Mouse (Mus musculus): Measurements from ENCODE around the gene Srsf5. TPM values are rescaled to one million over a fixed set of nuclear protein-coding genes. Genes with fewer than 3 reads are reported as not detected.

Gene Srsf5
- total and polyA plus RNA-seq, 2 experiments from 2014 or later: 252 to 475 TPM

DNA sequence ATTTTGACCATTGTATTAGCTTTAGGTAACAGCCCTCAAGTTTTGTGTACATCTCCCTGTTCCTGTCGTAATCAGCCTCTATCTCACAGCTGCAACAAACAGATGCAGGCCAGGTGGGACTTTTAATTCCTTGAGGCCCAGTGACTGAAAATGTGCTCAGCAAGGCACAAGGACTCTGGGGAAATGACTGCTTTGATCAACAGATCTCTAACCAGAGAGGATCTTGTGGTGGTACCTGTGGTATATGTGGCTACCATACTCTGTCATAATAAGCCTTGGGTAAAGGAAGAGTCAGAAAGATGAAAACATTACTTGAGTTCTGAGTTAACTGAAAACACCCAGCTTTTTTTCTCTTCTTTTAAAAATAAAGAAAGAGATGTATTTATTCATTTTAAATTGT, 48.5 kb downstream of the Srsf5 start:
- DNase-seq (ENCODE audit: low spot score) (no peak), ATAC-seq (ENCODE audit: low FRiP score) (no peak)
- H3K4me3 ChIP-seq (ENCODE audit: low read depth, low read length): no peak overlapping the region
- no peaks in the 10 kb centered on the region for H3K9me3 ChIP-seq (ENCODE audit: low read length)
- H3K9ac ChIP-seq (replicated peaks; ENCODE audit: low read length, poor library complexity, severe bottlenecking): no peak overlapping the region
- H3K4me2 ChIP-seq (ENCODE audit: low read depth, low read length, poor library complexity, severe bottlenecking): no peak overlapping the region
- H3K27ac ChIP-seq (ENCODE audit: low read depth, low read length): no peak overlapping the region
- WGBS: 81% methylated on average over 1 of the region's 1 CpGs
- H3K27me3 ChIP-seq (ENCODE audit: insufficient read depth, low read length): no peaks in the 10 kb centered on the region
- no peaks in the 10 kb centered on the region for H3K36me3 ChIP-seq (ENCODE audit: insufficient read depth, low read length)
- no peaks in the 10 kb centered on the region for H3K4me1 ChIP-seq (ENCODE audit: insufficient read depth, low read length)
- no peak for TF ChIP-seq CTCF (IDR thresholded peaks at IDR 0.05)

DNA sequence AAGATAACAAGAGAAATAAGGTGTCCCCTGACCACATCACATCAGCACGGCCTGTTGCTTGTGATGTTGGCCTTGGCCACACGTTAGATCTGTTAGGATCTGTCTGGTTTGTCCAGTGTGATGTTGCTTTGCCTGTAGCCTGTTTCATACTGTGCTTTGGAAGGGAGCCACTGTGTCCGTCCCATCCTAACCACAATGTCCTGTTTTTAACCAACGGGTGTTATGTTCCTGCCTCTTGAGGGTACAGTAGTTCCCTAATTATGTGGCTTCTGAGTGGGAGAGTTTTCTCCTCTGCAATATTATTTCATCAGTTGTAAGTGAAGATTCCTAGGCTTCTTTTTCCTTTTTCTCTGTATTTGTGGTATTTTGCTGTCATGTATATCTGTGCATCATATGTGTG, 50.0 kb downstream of the Srsf5 start:
- no peaks in the 10 kb centered on the region for H3K4me1 ChIP-seq (ENCODE audit: insufficient read depth, low read length)
- no peak for DNase-seq (ENCODE audit: low spot score)

DNA sequence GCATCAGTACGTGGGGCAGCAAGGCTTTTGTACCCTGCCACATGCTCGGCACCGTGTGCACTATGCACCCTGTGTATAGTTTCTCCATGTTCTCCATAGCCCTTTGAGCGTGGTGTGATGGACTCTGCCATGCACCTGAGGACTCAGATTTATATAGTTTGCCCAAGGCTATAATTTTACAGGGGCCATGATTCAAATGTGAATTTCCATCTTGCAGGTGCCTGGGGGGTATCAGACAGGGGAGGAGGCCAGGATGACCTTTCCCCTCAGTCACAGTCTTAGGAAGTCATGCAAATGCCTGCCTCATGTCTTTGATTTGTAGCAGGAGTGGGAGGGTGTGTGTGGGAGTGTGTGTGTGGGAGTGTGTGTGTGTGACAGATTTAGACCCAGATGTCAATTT, 52.3 kb downstream of the Srsf5 start:
- no peak overlapping the region for H3K4me3 ChIP-seq (ENCODE audit: low read depth, low read length)
- no peak overlapping the region for H3K27ac ChIP-seq (ENCODE audit: low read depth, low read length)
- DNase-seq (ENCODE audit: low spot score): no peak
- H3K4me2 ChIP-seq (ENCODE audit: low read depth, low read length, poor library complexity, severe bottlenecking): no peak overlapping the region
- ATAC-seq (ENCODE audit: low FRiP score): no peak
- no peaks in the 10 kb centered on the region for H3K4me1 ChIP-seq (ENCODE audit: insufficient read depth, low read length)
- no peaks in the 10 kb centered on the region for H3K27me3 ChIP-seq (ENCODE audit: insufficient read depth, low read length)
- no peak overlapping the region for H3K9ac ChIP-seq (replicated peaks; ENCODE audit: low read length, poor library complexity, severe bottlenecking)
- no peak for TF ChIP-seq CTCF (IDR thresholded peaks at IDR 0.05)
- WGBS: 78% methylated on average over 4 of the region's 4 CpGs
- H3K36me3 ChIP-seq (ENCODE audit: insufficient read depth, low read length): no peaks in the 10 kb centered on the region
- no peaks in the 10 kb centered on the region for H3K9me3 ChIP-seq (ENCODE audit: low read length)

More for the DNA sequence above, 50.0 kb downstream of the Srsf5 start:
- Histone ChIP-seq H3K9me3 (ENCODE audit: low read length) (no peaks in the 10 kb centered on the region), H3K27me3 (ENCODE audit: insufficient read depth, low read length) (no peaks in the 10 kb centered on the region), H3K9ac (replicated peaks; ENCODE audit: low read length, poor library complexity, severe bottlenecking) (no peak overlapping the region), H3K36me3 (ENCODE audit: insufficient read depth, low read length) (no peaks in the 10 kb centered on the region), H3K27ac (ENCODE audit: low read depth, low read length) (no peak overlapping the region), H3K4me2 (ENCODE audit: low read depth, low read length, poor library complexity, severe bottlenecking) (no peak overlapping the region), H3K4me3 (ENCODE audit: low read depth, low read length) (no peak overlapping the region)
- 90% methylated on average over 4 of the region's 4 CpGs for WGBS
- no peak for ATAC-seq (ENCODE audit: low FRiP score)
- no peak for TF ChIP-seq CTCF (IDR thresholded peaks at IDR 0.05)

DNA sequence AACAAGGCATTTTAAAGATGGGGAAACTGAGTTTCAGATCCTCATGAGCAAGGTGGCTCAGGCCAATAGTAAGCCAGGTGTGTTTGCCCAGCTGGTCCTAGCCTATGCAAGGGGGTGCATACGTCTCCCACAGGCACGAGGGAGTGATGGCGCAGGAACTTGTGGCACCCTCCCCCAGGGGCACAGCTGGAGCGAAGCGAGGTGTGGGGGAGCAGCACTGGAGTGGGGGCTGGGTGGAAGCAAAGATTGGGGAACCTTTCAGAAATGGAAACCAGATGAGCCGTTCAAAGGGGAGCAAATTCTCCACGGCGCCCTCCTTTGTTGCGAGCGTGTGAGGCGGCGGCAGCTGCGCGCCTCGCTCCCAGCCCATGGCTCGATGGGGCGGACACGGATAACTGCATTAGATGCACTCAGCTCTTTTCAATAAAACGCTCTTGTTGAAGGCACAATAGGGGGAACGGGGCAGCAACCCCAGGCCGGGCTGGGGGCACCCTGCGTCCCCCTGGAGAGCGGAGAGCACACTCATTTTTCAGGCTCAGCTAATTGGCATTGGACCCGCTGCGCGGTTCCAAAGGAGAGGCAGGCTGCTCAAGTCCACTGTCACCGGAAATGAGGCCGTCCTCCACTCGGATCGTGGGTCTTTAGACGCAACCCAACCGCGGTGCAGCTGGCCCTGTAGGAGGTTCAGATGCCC, 53.4 kb downstream of the Srsf5 start:
- TF ChIP-seq CTCF (IDR thresholded peaks at IDR 0.05): no peak
- no peak overlapping the region for H3K27ac ChIP-seq (ENCODE audit: low read depth, low read length)
- peak overlapping the region; percentile 11; the same call in 1 of the 2 replicates for H3K4me3 ChIP-seq (ENCODE audit: low read depth, low read length)
- WGBS: 2% methylated on average over 33 of the region's 33 CpGs
- ATAC-seq (ENCODE audit: low FRiP score) (no peak), DNase-seq (ENCODE audit: low spot score) (peak; percentile 35)
- H3K9ac ChIP-seq (replicated peaks; ENCODE audit: low read length, poor library complexity, severe bottlenecking): 0 out of 2 replicates have a peak overlapping the region, but pooled peaks have one; percentile 33
- no peaks in the 10 kb centered on the region for H3K4me1 ChIP-seq (ENCODE audit: insufficient read depth, low read length)
- no peaks in the 10 kb centered on the region for H3K27me3 ChIP-seq (ENCODE audit: insufficient read depth, low read length)
- H3K4me2 ChIP-seq (ENCODE audit: low read depth, low read length, poor library complexity, severe bottlenecking): peak overlapping the region; percentile 40
- H3K36me3 ChIP-seq (ENCODE audit: insufficient read depth, low read length): no peaks in the 10 kb centered on the region
- no peaks in the 10 kb centered on the region for H3K9me3 ChIP-seq (ENCODE audit: low read length)

Other genes with a start within 250 kb of the Srsf5 start
- gene Ccdc177, start 184.8 kb upstream of the Srsf5 start, total RNA-seq (2014; rRNA removed): 22.4 and 25.5 TPM in 2 replicates
- gene Ccdc177, start 184.8 kb upstream of the Srsf5 start, polyA plus RNA-seq (2015; fragmentation: Nextera tagmentation; extraction: Ambion mirVana): 2.1 and 2.4 TPM in 2 replicates
- gene Susd6, start 155.0 kb upstream of the Srsf5 start, total RNA-seq (2014; rRNA removed): 17.3 and 22.5 TPM in 2 replicates
- 6.4 and 7.4 TPM in 2 replicates for gene Susd6, start 155.0 kb upstream of the Srsf5 start, polyA plus RNA-seq (2015; fragmentation: Nextera tagmentation; extraction: Ambion mirVana)
- not detected in 2 replicates for gene Slc10a1, start 23.2 kb downstream of the Srsf5 start, total RNA-seq (2014; rRNA removed)
- gene Slc10a1, start 23.2 kb downstream of the Srsf5 start, polyA plus RNA-seq (2015; fragmentation: Nextera tagmentation; extraction: Ambion mirVana): 0.12 TPM in 1 of 2 replicates, not detected in the other
- gene Smoc1, start 81.3 kb downstream of the Srsf5 start, total RNA-seq (2014; rRNA removed): 28.7 and 32.0 TPM in 2 replicates
- 24.5 and 26.6 TPM in 2 replicates for gene Smoc1, start 81.3 kb downstream of the Srsf5 start, polyA plus RNA-seq (2015; fragmentation: Nextera tagmentation; extraction: Ambion mirVana)